Mouse (Mus musculus) lung, adult 2 months (tissue): ENCODE results near the gene Rsrc1.

Experiments used
- CTCF ChIP-seq: fragments of 200-500 bp; IDR thresholded peaks from 2 replicates; pipeline ENCODE4 v1.5.1; 2011; ENCODE audit warnings: mild to moderate bottlenecking, low read length, control low read depth; ENCODE audit not compliant: insufficient read depth
- POLR2A ChIP-seq: fragments of 200-500 bp; IDR thresholded peaks from 2 replicates; pipeline ENCODE4 v1.6.1; 2011; ENCODE audit warnings: low read depth, mild to moderate bottlenecking, control low read depth, low read length, borderline replicate concordance; ENCODE audit errors: extremely low read depth

DNA sequence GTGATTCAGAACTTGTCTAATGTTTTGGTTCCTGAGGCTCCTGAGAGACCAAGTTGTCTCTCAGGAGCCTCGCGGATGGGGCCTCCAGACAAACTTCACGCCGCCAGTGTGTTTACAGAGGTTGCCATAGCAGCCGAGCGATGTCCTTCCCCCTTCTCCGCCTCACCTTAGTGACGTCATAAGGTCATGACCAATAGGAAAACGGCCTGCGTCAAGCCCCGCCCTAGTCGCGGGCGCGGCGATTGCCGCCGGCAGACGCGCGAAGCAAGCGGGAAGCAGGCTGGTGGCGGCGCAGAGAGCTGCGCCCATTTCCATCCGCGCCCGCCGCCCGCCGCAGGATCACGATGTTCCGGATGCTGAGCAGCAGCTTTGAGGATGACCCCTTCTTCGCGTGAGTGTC lies 392.7 kb downstream of the Rsrc1 start, which contains the start of gene Mlf1:
- no peak for TF ChIP-seq POLR2A
- TF ChIP-seq CTCF = no peak
